Mouse (Mus musculus) retina, postnatal 7 days (tissue): ENCODE results near the gene Mff.

Source experiments
- DNase-seq: peaks from one replicate; pipeline ENCODE4 v3.0.0-alpha.2; 2012; ENCODE audit warnings: low read depth, low spot score

The Mff gene

DNA sequence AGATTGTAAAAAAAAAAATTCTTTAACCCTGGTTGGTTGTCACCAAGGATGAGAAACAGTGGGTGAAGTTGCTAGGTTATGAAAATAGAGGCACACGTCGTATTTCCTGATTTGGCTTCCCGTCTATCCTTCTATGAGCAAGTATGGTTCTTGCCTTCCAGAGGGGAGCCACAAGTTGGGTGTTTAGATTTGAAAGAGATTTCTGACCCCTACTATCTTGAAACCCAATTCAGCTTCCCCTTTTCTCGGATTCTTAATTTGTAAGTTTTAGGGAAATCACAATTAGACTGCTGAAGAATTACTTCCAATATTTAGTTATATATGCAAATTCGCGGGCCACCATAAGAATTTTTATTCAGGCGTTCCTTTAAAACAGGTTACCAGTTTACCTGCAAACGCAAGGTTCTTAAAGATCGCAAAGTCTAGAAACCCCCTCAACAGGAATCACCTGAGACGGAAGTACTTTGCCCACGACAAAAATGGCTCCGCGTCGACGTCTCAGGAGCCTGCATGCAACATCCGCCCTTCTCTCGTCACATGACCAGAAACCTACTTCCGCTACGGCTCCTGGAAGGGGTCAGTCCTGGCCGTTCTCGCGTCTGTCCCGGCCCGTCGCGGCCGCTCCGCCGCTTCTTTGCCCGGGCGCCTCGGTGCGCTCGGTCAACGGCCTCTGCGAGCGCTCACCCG lies at the start of gene Mff:
TSS of gene Mff (plus strand) at position 552 of the 687 bp plus-strand sequence.
- peak; percentile 91 for DNase-seq

DNA sequence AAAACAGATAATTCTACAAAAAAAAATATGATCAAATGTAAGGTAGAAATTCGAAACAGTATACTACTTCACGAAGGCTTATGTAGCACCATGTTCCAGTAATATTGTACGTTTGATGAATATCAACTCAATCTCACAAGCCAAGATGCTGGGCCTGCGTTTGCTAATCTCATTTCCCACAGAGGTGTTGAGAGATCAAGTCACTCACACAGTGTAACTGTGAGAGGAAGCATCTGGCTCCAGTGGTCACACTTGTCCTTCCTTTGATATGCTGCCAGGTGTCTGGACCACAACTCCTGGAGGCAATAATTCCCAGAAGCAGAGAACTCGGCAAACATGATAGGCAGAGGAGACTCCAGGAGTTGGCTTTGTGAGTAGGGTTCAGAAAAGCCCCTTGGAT lies 38.4 kb upstream of the Mff start:
- no peak for DNase-seq

DNA sequence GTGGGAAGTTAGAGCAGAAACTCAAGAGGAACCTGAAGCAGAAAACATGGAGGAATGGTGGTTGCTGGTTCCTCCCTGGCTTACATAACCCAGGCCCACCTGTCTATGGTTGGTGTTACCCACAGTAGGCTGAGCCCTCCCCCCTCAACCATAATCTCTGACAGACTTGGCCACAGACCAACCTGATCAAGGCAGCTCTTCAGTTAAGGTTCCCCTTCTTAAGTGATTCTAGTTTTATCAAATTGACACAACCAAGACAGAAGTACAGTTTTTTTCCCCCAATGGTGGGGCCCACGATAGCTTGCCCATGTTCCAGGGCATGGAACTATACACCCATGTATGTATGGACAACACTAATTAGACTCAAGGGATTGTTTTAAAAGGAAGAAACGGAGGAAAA lies 37.8 kb upstream of the Mff start:
- DNase-seq = no peak

DNA sequence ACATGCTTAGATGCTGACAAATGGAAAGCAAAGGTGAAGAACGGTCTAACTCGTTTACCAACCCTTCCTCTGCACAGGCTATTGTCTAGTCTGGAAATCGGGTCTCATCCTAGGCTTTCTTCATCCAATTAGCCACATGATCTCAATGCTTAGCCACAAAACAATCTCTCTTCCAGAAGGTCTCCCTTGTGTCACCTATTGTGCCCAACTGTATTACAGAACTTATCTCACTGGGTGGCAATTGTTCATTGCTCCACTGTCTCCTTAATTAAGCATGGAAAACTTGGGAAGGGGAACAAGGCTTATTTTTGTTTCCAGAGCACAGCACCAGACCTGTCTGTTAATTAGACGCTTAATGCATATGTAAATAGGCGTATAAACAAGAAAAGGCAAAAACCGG lies 36.8 kb upstream of the Mff start:
- DNase-seq = no peak

DNA sequence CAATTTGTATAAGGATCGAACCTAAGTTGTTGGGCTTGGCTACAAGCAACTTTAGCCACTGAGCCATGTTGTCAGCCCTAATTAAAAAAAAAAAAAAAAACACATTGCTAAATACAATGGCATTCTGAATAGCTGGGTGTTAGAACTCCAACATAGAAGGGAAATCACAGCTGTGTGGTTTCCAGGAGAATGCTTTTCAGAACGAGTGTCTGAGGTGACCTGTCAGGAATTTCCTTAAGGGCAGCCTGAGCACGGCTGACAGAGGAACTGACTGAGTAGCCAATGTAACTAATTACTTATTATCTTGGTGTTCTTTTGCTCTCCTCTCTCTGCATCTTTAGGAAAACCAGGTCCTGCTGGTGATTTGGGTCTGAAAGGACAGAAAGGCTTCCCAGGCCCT lies 28.8 kb upstream of the Mff start:
- DNase-seq = no peak

DNA sequence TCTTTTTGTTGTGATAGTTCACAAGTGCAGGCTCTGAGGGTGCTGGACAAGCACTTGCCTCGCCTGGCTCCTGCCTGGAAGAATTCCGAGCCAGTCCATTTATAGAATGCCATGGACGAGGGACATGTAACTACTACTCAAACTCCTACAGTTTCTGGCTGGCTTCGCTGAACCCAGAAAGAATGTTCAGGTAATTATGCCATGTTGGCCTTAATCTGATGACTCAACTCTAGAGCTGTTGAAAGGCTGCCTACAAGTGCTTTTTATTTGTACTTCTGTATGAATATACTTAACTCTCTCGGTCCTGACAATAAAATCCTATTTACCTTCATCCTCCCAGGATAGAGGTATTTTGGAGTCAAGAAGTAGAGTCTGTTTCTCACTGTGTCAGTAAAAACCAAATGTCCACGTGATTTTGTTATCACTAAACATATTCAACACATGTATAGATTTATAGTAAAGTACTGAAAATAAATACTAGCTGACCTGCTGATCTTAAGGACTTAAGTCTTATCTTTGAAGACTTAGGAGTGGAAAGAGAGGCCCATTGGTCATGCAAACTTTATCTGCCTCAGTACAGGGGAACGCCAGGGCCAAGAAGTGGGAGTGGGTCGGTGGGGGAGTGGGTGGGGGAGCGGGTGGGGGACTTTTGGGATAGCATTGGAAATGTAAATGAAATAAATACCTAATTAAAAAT lies 6.7 kb upstream of the Mff start:
- no peak for DNase-seq

DNA sequence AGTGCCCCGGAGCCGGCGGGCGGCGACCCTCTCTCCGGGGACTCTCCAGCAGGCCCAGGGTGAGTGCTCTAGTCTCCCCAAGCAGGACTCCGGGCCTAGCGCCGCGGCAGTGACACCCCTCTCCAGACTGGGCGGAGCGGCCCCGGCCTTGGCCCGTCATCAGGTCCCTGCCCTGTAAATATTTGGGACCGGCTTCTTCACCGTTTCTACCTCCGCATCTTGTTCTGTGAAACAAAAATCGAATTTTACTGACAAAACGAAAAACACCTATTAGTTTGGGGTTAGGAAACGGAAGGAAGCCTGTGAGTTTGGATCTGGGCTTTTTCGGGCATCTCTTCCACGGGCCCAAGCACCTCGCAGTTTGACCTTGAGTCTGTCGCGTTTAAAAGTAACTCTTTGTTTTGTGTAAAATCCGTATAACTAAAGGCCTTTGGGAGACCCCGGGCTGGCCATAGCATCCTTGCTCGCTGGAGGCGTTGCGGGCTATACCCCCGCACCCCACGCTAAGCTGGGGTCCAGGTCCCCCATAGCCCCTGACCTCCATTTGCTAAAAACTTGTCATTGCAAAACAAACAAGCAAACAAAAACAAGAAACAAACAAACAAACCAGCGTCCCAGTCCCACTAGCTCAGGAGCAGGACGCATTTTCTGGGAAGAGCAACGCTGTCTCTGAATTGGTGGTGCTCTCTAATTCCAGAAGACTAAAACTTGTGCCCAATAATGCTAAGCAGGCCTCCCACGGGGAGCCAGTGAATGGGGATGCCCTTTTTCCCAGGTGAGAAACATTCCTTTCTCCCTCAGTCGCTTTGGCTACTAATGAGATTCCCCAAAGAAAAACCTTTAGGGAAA lies 560 bp downstream of the Mff start:
- DNase-seq = no peak

DNA sequence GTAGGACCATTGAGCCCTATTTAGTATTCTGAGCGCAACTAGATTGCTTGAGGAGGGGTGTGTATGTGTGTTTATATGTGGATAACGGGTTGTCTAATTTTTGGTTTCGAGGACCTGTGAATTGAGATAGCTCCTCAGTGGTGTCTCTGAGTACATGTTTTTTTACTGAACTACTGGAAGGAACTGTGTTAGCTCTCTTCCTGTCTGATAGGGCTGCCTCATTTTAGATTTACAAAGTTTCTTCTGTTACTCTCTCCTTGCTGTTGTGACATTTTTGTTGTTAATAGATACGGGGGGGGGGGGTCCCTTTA lies 1.1 kb downstream of the Mff start:
- DNase-seq = no peak

DNA sequence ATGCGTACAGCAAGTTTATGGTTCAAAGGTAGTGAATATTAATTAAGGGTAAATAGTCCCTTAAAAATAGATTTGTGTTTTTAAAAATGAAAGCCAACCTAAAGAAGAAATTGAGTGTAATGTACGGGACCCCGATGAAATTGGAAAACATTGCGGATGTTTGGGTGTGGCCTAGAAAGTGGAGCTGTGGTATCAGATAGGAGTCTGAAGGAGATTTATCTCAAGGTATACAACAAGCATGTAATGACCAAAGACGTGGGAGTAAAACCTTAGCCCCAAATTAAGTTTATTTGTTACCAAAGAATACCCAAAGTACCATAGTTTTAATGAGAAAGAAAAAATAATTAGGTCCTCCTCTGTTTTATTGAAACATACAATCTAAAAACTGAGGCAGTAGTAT lies 1.8 kb downstream of the Mff start:
- DNase-seq = no peak

DNA sequence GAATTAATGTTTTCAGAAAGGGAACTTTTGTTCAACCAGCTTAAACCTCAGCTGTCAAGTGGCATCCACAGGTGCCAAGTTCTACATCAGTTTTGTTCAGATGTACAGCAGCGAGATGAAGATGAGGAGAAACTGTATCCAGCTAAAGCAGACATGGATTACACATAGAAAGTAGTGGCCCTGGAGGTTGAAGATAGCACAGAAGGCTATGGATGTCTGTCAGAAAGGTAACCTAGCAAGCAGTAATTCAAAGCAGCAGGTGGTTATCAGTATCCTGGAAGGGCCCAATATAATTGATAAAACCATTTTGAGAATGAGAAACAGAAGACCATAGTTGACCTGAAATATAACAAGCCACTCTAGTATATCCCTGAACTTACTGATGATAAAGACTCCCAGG lies 8.7 kb downstream of the Mff start:
- DNase-seq = no peak

DNA sequence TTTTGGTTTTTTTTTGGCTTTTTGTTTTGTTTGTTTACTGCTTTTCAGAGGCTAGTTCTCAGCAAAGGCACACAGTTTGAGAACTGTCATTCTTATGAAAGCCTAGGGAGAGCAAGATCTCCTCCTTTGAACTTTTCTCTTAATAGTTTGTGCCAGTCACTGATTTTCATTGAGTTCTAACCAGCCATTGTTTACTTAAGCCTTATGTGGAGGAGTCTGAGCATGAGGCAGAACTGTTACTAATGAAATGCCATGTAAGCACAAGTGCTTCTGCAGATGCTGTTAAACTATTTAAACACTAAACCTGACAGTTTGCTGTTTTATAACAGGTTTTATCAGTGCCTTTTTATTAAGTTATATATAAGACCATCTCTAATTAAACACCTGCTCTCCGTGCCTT lies 13.4 kb downstream of the Mff start:
- DNase-seq = no peak

DNA sequence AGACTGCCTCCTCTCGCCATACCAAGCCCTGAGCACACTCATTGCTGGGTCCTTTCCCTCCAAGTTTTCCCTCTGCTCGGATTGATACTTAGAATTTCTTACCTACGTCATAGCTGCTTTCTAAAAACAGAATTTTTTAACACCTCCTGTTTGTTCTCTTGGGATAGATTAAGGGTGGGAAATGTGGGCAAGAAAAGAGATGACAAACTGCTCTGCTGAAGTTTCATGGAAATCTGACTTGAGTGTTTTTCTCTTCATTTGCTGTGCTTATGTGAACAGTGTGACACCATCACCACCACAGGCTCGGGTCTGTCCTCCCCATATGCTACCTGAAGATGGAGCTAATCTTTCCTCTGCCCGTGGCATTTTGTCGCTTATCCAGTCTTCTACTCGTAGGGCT lies 16.8 kb downstream of the Mff start:
- DNase-seq = no peak

DNA sequence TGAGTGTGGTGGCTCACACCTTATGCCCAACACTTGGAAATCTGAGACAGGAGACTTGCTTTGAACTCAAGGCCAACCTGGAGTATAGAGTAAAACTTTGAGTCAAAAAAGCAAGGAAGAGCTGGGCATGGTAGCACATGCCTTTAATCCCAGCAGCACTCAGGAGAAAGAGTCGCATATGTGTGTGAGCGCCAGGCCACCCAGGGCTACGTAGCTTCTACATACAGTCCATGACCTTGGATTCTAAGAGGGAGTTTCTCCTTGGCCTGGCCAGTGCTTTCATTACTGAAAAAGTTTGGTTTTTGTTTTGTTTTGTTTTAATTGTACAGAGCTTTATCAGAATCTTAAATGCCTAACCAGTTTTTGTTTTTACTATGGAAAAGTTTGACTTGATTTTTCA lies 19.3 kb downstream of the Mff start:
- no peak for DNase-seq

DNA sequence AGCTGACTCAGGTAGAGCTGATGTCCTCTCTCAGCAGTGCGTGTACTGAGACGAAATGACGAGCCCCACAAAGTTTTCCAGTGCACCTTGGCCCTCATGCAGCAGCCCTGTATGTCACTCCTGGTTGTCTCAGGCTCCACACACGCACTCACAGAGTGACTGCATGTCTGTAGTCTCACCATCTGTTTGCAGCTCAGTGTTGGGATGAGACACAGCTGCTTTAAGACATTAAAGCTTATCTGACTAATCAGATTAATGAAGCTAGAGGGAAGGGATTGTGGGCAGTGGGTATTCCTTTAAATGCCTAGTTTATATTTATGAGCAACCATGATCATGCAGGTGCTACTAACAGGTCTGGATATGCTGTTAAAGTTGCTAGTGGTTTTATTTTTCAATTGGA lies 21.7 kb downstream of the Mff start:
- DNase-seq = peak; percentile 52

DNA sequence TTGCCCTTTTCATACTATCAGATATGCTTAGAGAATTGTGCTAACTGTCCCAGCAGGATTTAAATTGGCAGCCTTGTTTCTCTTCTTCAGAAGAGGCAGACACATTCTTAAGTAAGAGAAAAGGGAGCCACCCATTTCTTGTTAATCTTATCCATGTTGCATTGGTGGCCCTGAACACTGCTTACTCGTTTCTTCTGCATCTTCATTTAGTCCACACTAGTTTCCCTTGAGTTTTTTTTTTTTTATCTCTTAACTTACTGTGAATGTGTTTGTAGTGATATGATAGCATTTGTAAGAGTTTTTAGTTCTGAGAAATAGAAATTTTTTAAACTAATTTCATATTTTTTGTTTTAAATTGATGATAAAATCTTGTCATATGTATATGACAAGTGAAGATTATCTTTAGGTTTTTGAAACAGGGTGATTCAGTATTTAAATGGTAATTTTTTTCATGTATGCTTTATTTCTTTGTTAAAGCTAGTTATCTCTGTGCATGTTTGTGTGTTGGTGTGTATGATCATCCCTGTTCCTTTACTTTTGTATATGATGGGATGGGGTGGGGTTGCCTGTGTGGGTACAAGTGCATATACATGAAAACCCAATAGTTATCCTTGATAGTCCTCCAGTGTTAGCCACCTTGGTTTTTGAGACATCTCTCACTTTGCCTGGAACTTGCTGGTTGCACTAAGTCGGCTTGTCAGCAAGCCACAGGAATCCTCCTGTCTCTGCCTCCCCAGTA lies 23.2 kb downstream of the Mff start:
- DNase-seq = no peak

DNA sequence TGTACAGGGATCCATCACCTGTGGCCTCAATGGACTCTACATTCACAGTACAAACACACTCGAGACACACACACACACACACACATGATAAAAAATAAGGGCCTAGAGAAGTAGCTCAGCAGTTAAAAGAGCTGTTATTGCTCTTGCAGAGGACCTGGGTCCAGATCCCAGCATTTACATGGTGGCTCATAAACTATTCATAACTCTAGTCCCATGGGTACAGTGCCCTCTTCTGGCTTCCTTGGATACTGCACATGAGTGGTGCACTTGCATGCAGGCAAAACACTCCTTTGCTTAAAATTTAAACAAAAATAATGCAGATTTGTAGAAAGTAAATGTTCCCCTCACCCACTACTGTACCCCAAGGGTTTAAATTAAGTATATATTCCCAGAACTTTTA lies 34.8 kb downstream of the Mff start:
- DNase-seq = no peak

DNA sequence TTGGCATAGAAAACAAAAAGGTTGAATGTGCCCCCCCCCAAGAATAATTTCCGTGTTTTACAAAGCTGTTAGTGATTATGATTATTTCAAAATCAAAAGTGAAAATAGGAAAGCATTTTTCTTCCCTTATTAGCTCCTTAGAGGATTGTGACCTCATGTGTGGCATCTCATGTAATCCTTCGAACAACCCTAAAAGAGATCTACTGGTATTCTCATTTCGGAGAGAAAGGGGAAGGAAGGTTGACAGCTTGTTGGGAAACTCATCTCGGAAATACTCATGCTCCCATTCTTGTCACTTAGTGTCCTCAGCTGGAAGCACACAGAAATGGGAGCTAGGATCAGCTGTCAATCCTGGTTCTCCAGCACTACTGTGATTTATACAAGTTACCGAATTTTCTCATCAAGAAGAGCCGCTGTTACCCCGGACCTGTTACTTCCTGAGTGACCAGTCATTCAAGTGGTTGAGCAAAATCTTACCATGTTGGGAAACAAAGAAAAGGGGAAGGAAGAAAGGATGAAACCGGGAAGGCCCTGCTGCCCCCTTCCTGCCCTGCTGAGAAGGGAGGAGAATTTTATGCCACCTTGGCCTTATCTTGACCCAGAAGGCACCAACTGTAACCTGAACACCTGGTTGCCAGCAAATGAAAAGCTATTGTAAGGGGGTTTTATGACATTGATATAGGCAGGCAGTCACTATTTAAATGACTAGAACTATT lies 36.9 kb downstream of the Mff start:
- DNase-seq = no peak

DNA sequence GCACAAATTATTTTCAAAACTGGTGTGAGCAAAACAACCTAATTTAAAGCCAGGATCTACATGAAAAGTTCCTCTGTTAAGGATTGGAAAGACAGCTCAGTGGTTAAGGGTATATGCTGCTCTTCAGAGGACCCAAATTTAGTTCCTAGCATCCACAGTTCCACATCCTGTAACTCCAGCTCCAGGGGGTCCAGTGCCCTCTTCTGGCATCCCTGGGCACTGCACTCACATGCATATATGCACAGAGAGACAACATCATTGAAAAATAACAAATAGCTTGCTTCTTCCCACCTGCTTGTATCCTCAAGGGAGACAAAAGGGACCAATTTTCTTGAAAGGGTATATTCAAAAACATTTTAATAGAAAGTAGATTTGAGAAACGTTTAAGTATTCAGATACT lies 37.6 kb downstream of the Mff start:
- DNase-seq = no peak

DNA sequence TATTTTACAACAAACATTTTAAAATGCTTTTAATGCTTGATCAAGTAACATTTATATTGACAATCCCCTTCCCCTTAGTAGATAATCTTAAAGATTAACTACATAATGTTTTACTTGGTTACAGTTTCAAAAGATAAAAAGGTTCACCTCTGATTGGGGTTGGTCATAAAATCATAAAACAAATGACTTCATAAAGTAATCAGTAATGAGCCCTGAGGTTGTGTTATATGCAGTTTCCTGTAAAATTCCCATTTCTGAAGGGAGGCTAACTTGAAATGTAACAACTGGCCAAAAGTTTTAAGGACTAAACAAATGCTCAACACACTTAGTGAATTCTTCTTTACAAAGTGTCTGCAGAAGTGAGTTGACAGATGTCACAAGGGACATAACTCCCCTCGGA lies 41.5 kb downstream of the Mff start:
- no peak for DNase-seq

DNA sequence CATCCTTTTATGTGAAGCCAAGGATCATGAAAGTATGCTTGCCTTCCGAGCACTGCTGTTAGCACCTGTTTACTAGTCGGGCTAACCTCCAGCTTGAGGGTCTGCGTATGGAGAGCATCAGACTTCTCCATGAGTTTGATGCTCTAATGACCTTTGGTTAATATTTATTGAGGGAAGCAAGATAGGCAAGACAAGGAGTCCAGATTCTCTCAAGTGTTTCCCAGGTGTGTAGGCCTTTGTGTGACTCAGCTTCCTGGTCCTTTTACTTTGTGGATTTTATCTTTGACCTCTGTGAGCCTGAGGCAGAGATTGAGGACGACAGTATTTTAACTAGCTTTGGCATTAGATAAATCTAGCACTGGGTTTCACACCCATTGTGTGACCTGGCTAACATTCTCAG lies 42.0 kb downstream of the Mff start:
- no peak for DNase-seq

DNA sequence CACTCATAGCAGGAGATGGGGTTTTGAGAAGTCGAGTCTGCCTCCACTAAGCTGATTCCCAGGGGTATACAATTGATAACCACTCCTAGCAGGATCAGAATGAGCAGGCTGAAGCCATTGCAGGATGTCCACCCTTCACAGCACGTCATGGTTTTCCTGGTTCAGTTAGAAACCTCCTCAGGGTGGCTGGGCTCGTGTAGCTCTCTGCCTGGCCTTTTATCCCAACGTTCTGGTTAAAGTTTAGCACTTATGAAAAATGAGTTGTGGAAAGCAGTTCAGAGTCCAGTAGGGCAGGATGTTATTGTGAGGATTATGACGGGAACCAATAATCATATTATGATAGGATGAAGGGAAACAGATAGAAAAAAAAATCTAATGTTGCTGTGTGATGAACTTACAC lies 43.6 kb downstream of the Mff start, which contains the start of gene Tm4sf20:
TSS of gene Tm4sf20 (minus strand) at position 193 of the 400 bp plus-strand sequence.
- no peak for DNase-seq
